Mouse (Mus musculus): ENCODE data around the gene Plekhf1. TPM values are rescaled to one million over a fixed set of nuclear protein-coding genes. Genes with fewer than 3 reads are reported as not detected.
A peak's percentile ranks its signal among the peaks of the same experiment; 100 is the strongest.

Gene Plekhf1
- polyA plus RNA-seq, 1 experiment from 2014 or later: 0.52 TPM

DNA sequence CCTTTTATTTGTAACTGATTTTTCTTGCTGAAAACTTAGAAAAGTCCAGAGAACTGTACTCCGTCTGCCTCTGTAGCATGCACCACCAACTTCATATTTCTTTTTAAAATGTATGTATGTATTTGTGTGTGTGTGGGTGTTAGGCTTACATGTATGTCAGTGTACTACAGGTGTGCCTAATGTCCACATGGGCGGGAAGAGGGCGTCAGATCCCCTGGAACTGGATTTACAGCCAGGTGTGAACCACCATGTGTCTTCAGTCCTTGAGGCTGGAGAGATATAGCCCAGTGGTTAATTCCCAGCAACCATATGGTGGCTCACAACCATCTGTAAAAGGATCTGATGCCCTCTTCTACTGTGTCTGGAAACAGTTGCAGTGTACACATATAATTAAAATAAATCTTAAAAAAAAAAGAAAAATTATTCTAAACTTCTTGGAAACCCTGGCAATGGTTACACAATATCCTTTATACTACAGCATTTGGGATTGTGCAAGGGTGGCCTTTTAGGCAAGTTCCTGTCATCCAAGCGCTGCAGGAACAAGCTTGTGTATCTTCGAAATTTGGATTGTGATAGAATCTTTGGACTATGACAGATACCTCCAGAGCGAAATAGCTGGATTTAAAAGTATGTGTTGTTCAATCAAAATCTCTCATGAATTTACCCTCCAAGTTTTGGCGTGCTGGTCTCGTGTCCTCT is 27.8 kb downstream of the Plekhf1 start:
- no peaks in the 10 kb centered on the region for H3K9me3 ChIP-seq (replicated peaks; ENCODE audit: control insufficient read depth, low read length)
- H3K4me3 ChIP-seq (ENCODE audit: low read depth, low read length): no peak overlapping the region
- peaks cover 4% of the 10 kb centered on the region for H3K4me1 ChIP-seq (ENCODE audit: control insufficient read depth, low read depth, low read length)
- ATAC-seq (ENCODE audit: low read depth): no peak
- no peak overlapping the region for H3K9ac ChIP-seq (ENCODE audit: low read depth, low read length)
- H3K36me3 ChIP-seq (ENCODE audit: control insufficient read depth, insufficient read depth): no peaks in the 10 kb centered on the region
- peak overlapping the region; percentile 46; the same call in 1 of the 2 replicates for H3K4me2 ChIP-seq (ENCODE audit: low read depth, low read length)
- no peaks in the 10 kb centered on the region for H3K27me3 ChIP-seq (ENCODE audit: control insufficient read depth, insufficient read depth, low read depth, low read length)
- WGBS (ENCODE audit: insufficient replicate concordance): 44% methylated on average over 8 of the region's 8 CpGs
- H3K27ac ChIP-seq (ENCODE audit: low read length): peak overlapping the region; percentile 57

DNA sequence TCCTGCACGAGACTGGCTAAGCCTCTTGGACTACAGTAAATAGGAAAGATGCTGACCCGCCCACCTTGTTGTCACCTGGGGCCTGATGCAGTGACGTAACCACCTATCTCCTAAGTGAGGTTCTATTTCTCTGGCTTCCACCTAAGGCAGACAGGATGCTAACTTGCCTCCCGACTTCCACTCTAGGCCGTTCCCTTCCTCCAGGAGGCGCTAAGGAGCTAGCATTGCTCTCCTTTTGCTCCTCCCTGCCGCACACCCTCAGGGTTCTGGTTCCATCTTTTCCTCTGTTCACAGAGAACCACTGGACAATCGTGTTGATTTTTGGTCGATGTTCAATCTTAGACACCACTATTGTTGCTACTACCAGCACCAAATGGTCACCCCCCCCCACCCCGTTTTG is 36.2 kb downstream of the Plekhf1 start:
- Histone ChIP-seq H3K9ac (ENCODE audit: low read depth, low read length) (no peak overlapping the region), H3K4me2 (ENCODE audit: low read depth, low read length) (no peak overlapping the region), H3K9me3 (replicated peaks; ENCODE audit: control insufficient read depth, low read length) (no peaks in the 10 kb centered on the region), H3K4me1 (ENCODE audit: control insufficient read depth, low read depth, low read length) (no peaks in the 10 kb centered on the region; the same call in 1 of the 2 replicates), H3K36me3 (ENCODE audit: control insufficient read depth, insufficient read depth) (peaks cover 9% of the 10 kb centered on the region), H3K4me3 (ENCODE audit: low read depth, low read length) (no peak overlapping the region), H3K27ac (ENCODE audit: low read length) (no peak overlapping the region), H3K27me3 (ENCODE audit: control insufficient read depth, insufficient read depth, low read depth, low read length) (no peaks in the 10 kb centered on the region)
- no peak for ATAC-seq (ENCODE audit: low read depth)
- 51% methylated on average over 10 of the region's 10 CpGs for WGBS (ENCODE audit: insufficient replicate concordance)

DNA sequence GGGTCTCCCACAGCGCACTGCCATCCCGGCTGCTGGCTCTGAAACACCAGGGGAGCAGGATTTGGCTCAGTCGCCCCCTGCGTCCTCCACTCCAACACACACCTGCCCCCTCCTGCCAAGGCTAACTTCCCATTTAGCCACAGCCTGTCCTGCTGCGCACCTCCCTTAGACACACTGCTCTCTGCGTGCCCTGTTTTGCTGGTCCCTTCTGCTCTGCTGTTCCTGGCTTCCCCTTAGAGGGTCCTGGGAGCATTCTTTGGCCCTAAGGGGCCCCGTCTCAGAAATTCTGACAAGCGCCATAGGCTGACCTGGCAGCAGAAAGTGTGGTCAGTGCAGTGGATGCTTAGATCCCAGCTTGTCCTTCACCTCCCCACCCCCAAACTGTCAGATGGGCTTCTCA is 36.7 kb downstream of the Plekhf1 start:
- peaks cover 9% of the 10 kb centered on the region for H3K36me3 ChIP-seq (ENCODE audit: control insufficient read depth, insufficient read depth)
- no peaks in the 10 kb centered on the region for H3K9me3 ChIP-seq (replicated peaks; ENCODE audit: control insufficient read depth, low read length)
- no peak overlapping the region for H3K4me2 ChIP-seq (ENCODE audit: low read depth, low read length)
- H3K4me1 ChIP-seq (ENCODE audit: control insufficient read depth, low read depth, low read length): no peaks in the 10 kb centered on the region; the same call in 1 of the 2 replicates
- H3K4me3 ChIP-seq (ENCODE audit: low read depth, low read length): no peak overlapping the region
- ATAC-seq (ENCODE audit: low read depth): no peak
- H3K9ac ChIP-seq (ENCODE audit: low read depth, low read length): no peak overlapping the region
- no peaks in the 10 kb centered on the region for H3K27me3 ChIP-seq (ENCODE audit: control insufficient read depth, insufficient read depth, low read depth, low read length)
- no peak overlapping the region for H3K27ac ChIP-seq (ENCODE audit: low read length)
- WGBS (ENCODE audit: insufficient replicate concordance): 79% methylated on average over 8 of the region's 8 CpGs

DNA sequence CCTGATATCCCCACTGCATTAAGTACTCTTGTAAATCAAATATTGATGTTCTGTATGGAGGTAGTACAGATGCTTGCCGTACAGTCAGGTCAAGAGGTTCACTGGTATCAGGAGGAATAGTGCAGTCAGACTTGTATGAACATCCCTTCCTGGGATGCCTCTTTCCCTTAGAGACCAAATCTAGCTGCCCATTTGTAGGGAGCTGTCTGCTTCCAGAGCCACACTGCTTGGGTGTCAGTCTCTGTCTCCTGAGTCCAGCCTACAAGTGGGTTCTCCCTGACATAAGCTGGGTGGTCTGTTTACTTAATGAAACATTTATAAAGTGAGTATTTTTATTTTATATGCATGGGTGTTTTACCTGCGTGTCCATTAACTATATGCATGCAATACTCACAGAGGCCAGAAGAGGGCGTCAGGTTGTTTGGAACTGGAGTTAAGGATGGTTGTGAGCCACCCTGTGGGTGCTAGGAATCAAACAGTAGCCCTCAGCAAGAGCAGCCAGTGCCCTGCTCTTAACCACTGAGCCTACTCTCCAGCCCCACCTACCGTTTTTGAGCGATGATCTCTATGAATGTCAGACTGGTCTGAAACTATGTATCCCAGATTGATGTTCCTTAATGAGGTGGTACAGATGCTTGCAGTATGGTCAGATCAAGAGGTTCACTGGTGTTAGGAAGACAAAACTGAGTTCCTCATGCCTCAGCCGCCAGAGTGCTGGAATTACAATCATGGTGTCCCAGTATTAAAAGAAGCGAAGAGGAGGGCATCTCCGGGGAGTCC is 37.6 kb downstream of the Plekhf1 start:
- Histone ChIP-seq H3K4me1 (ENCODE audit: control insufficient read depth, low read depth, low read length) (peaks cover 2% of the 10 kb centered on the region), H3K27ac (ENCODE audit: low read length) (no peak overlapping the region), H3K9ac (ENCODE audit: low read depth, low read length) (no peak overlapping the region), H3K4me3 (ENCODE audit: low read depth, low read length) (no peak overlapping the region), H3K9me3 (replicated peaks; ENCODE audit: control insufficient read depth, low read length) (no peaks in the 10 kb centered on the region), H3K36me3 (ENCODE audit: control insufficient read depth, insufficient read depth) (peaks cover 9% of the 10 kb centered on the region), H3K27me3 (ENCODE audit: control insufficient read depth, insufficient read depth, low read depth, low read length) (no peaks in the 10 kb centered on the region), H3K4me2 (ENCODE audit: low read depth, low read length) (no peak overlapping the region)
- 72% methylated on average over 8 of the region's 8 CpGs for WGBS (ENCODE audit: insufficient replicate concordance)
- no peak for ATAC-seq (ENCODE audit: low read depth)

DNA sequence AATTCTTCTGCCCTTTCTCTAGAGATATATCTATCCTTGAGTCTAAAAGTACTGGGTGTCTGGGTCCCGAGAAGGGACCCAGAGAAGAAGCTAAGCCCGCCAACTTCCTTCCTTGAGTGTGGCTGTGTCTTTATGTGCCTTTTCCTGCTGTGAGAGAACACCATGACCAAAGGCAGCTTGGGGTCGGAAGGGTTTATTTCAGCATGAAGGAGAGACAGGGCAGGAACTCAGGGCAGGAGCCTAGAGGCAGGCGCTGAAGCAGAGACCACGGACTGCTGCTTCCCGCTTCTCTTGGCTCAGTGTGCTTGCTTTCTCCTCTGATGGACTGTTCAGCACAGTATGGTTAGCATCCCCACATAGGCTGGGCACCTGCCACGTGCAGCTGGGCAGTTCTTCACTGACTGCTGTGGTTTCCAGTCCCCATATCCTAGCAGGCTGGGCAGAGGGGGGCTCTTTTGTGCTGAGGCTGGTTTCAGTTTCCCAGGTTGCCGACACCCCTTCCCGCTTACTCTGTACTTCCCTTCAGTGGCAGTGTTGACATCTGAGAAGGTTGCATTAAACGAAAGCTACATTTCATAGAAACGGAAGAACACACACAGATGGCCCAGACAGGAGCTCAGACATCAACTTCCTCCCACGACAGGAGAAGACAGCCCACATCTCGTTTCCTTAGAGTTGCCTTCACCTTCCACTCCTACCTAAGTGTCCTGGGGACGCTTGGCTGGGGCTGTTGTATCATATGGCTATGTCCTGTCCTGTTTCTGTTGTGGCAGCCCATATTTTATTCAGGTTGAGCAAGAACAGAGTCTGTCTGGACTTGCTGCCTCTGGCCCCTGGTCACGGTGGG is 38.5 kb downstream of the Plekhf1 start:
- ATAC-seq (ENCODE audit: low read depth): peak; percentile 27; the same call in 1 of the 2 replicates
- peak overlapping the region; percentile 76 for H3K27ac ChIP-seq (ENCODE audit: low read length)
- peaks cover 6% of the 10 kb centered on the region for H3K36me3 ChIP-seq (ENCODE audit: control insufficient read depth, insufficient read depth)
- 28% methylated on average over 15 of the region's 15 CpGs for WGBS (ENCODE audit: insufficient replicate concordance)
- peak overlapping the region; percentile 40; the same call in 1 of the 2 replicates for H3K4me2 ChIP-seq (ENCODE audit: low read depth, low read length)
- H3K9ac ChIP-seq (ENCODE audit: low read depth, low read length): no peak overlapping the region
- H3K4me3 ChIP-seq (ENCODE audit: low read depth, low read length): no peak overlapping the region
- H3K27me3 ChIP-seq (ENCODE audit: control insufficient read depth, insufficient read depth, low read depth, low read length): no peaks in the 10 kb centered on the region
- H3K9me3 ChIP-seq (replicated peaks; ENCODE audit: control insufficient read depth, low read length): no peaks in the 10 kb centered on the region
- H3K4me1 ChIP-seq (ENCODE audit: control insufficient read depth, low read depth, low read length): peaks cover 6% of the 10 kb centered on the region

DNA sequence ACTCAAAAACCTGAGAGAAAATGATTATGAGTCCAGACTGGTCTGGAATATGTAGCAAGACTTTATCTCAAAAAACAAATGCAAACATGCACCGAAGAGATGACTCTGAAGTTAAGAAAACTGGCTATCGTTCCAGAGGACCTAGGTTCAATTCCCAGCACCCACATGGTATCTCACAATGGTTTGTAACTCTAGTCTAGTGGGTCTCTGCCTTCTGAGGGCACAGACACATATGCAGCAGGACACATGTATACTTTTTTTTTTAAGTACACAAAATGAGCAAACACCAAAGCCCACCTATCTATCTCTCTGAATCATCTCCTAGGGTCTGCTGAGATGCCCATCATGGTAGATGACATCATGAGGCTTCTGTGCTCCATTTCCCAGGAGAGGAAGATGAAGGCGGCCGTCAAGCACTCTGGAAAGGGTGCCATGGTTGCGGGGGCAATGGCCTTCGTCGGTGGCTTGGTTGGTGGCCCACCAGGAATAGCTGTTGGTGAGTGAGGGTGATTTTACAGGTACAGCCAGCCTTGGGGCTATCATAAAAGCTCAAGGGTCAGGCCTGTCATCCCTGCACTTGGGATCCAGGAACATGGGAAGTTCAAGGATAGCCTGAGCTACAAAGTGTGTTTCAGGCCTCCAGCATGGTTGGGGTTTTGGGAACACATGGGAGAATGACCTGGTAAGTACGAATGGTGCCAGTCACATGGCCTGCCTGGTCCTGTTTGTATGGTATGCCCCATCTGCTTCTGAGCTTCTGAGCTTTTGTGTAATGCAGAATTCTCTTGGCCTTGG is 39.3 kb downstream of the Plekhf1 start:
- no peak overlapping the region for H3K9ac ChIP-seq (ENCODE audit: low read depth, low read length)
- peak overlapping the region; percentile 76 for H3K27ac ChIP-seq (ENCODE audit: low read length)
- H3K36me3 ChIP-seq (ENCODE audit: control insufficient read depth, insufficient read depth): peaks cover 6% of the 10 kb centered on the region; the same call in 1 of the 2 replicates
- ATAC-seq (ENCODE audit: low read depth): no peak
- H3K9me3 ChIP-seq (replicated peaks; ENCODE audit: control insufficient read depth, low read length): no peaks in the 10 kb centered on the region
- H3K4me3 ChIP-seq (ENCODE audit: low read depth, low read length): no peak overlapping the region
- WGBS (ENCODE audit: insufficient replicate concordance): 58% methylated on average over 8 of the region's 8 CpGs
- peaks cover 9% of the 10 kb centered on the region for H3K4me1 ChIP-seq (ENCODE audit: control insufficient read depth, low read depth, low read length)
- H3K4me2 ChIP-seq (ENCODE audit: low read depth, low read length): no peak overlapping the region
- no peaks in the 10 kb centered on the region for H3K27me3 ChIP-seq (ENCODE audit: control insufficient read depth, insufficient read depth, low read depth, low read length)

DNA sequence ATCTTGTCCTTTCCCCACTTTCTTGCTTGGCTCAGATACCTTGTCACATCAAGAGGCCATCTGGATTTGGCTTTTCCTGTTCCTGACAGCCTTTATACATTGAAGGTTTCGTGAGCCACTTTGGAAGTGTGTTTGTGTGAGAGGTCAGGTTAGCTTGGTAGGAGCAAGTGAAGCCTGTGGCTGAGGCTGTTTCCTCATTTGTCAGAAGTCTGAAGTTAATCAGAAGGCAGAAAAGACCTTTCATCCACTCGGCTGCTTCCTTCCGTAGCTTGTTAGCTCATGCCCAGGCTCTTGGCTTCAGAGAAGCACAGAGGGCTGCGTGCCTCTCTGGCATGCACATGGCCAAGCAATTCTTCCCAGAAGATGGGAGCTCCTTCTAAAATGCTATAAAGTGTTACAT is 40.0 kb downstream of the Plekhf1 start:
- H3K9ac ChIP-seq (ENCODE audit: low read depth, low read length): no peak overlapping the region
- H3K9me3 ChIP-seq (replicated peaks; ENCODE audit: control insufficient read depth, low read length): no peaks in the 10 kb centered on the region
- H3K4me1 ChIP-seq (ENCODE audit: control insufficient read depth, low read depth, low read length): peaks cover 13% of the 10 kb centered on the region
- ATAC-seq (ENCODE audit: low read depth): no peak
- WGBS (ENCODE audit: insufficient replicate concordance): 31% methylated on average over 4 of the region's 4 CpGs
- H3K27me3 ChIP-seq (ENCODE audit: control insufficient read depth, insufficient read depth, low read depth, low read length): no peaks in the 10 kb centered on the region
- H3K4me2 ChIP-seq (ENCODE audit: low read depth, low read length): no peak overlapping the region
- no peak overlapping the region for H3K4me3 ChIP-seq (ENCODE audit: low read depth, low read length)
- 0 out of 2 replicates have a peak overlapping the region, but pooled peaks have one; percentile 6 for H3K27ac ChIP-seq (ENCODE audit: low read length)
- H3K36me3 ChIP-seq (ENCODE audit: control insufficient read depth, insufficient read depth): peaks cover 6% of the 10 kb centered on the region; the same call in 1 of the 2 replicates

DNA sequence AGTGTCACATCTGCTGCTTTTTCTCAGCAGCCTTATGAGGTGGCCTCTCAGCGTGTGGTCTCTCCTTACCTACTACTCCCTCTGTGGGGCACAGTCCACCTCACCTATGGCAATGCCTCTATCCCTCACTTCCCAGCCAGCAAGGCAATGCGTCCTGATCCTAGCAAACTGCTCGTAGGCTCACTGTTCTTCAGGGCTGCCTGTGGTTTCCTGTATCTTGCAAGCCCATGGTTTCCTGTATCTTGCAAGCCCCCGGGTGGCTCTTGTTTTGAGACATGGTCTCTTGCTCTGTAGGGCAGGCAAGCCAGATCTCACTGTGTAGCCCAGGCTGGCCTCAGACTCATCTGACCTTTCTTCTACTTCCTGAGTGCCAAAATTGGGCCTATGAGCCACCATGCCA is 41.0 kb downstream of the Plekhf1 start:
- H3K9me3 ChIP-seq (replicated peaks; ENCODE audit: control insufficient read depth, low read length): no peaks in the 10 kb centered on the region
- H3K4me2 ChIP-seq (ENCODE audit: low read depth, low read length): 0 out of 2 replicates have a peak overlapping the region, but pooled peaks have one; percentile 5
- peaks cover 18% of the 10 kb centered on the region for H3K4me1 ChIP-seq (ENCODE audit: control insufficient read depth, low read depth, low read length)
- peak overlapping the region; percentile 6; the same call in 1 of the 2 replicates for H3K27ac ChIP-seq (ENCODE audit: low read length)
- no peak overlapping the region for H3K4me3 ChIP-seq (ENCODE audit: low read depth, low read length)
- no peak overlapping the region for H3K9ac ChIP-seq (ENCODE audit: low read depth, low read length)
- 27% methylated on average over 4 of the region's 4 CpGs for WGBS (ENCODE audit: insufficient replicate concordance)
- H3K27me3 ChIP-seq (ENCODE audit: control insufficient read depth, insufficient read depth, low read depth, low read length): no peaks in the 10 kb centered on the region
- no peak for ATAC-seq (ENCODE audit: low read depth)
- peaks cover 6% of the 10 kb centered on the region; the same call in 1 of the 2 replicates for H3K36me3 ChIP-seq (ENCODE audit: control insufficient read depth, insufficient read depth)
